Mouse (Mus musculus): ENCODE data around the gene Fam219a.

Fam219a gene

DNA sequence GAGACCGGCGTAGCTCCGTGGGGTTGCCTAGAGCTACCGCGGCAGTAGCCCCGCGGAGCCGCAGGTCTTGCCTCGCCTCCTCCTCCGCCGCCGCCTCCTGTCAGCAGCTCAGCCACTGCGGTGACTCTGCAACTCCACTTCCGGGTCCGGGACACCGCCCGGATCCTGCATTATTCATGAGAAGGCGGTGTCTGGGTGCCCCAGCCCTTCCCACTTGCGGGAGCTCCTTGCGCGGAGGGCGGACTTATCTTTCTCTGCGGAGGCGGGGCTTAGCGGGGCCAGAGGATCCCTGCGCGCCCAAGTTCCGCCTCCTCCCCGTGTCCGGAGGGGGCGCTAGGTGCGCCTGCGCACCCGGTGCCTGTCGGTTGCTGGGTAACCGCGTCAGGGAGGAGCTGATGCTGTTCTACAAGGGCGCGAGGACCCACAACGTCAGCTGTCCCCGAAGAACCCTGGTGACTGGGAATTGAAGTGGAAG is at the start of gene Fam219a, which contains the start of gene Dnaic1:
Gene Fam219a, minus strand, starts transcription at position 128 of the 475 bp plus-strand sequence.
Gene Dnaic1, plus strand, starts transcription at position 365 of the 475 bp plus-strand sequence.
- under 1% methylated on average over 39 of the region's 41 CpGs for WGBS

- WGBS = 52% methylated on average over 9 of the region's 9 CpGs
These were observed 46.6 kb upstream of the Fam219a start for GRCm38 (mm10) chr4:41615661-41616599.

DNA sequence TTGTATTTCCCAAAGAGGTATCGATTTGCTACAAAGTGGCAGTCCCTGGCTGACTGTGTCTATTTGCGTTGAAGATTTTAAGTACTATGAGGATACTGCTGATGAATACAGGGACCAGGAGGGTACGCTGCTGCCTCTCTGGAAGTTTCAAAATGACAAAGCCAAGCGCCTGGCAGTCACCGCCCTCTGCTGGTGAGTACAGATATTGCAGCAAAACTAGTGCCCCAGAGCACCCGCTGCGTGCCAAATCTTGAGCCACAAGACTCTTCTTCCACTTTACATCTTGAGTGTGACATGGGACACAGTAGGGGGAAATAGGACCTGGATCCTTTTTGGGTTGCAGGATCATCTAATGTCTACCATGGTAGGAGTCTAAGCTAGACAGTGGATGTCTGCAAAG is 44.8 kb upstream of the Fam219a start:
- 5% methylated on average over 7 of the region's 7 CpGs for WGBS

DNA sequence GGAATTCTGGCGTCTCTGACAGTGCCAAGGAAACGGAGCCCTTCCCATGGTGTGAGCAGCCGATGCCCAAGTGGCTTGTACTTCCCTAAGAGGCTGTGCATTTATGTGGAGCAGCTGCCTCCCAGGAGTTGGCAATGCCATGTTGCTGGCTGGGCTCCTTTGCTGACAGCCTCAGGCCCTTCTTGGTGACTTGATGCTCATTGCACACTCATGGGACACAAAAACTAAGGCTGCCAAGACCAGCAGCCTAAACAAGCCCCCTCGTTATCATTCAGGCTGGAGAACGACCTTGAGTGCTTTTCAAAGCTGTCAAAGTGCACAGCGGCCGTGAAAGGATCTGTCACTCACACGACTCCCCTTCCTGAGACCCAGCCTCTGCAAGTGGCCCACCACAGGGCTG is 42.8 kb upstream of the Fam219a start:
- WGBS = 64% methylated on average over 8 of the region's 8 CpGs

DNA sequence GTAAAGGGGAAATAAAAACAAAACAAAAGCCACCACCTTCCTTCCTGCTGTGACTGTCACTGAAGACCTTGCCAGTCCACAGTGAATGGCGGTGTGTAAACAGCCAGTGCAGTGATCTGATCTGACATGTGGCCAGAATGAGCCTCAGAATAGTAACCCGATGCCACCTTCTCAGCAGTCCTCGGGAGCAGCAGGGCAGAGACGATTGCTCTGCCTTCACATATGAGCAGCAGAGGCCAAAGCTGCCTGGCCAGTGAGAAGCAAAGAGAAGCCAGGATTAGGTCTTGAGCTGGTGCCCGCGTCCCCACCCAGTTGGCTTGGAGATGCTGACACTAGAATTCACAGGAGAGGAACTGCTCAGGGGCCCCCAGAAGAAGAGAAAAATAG is 41.2 kb upstream of the Fam219a start:
- WGBS = 65% methylated on average over 6 of the region's 6 CpGs

DNA sequence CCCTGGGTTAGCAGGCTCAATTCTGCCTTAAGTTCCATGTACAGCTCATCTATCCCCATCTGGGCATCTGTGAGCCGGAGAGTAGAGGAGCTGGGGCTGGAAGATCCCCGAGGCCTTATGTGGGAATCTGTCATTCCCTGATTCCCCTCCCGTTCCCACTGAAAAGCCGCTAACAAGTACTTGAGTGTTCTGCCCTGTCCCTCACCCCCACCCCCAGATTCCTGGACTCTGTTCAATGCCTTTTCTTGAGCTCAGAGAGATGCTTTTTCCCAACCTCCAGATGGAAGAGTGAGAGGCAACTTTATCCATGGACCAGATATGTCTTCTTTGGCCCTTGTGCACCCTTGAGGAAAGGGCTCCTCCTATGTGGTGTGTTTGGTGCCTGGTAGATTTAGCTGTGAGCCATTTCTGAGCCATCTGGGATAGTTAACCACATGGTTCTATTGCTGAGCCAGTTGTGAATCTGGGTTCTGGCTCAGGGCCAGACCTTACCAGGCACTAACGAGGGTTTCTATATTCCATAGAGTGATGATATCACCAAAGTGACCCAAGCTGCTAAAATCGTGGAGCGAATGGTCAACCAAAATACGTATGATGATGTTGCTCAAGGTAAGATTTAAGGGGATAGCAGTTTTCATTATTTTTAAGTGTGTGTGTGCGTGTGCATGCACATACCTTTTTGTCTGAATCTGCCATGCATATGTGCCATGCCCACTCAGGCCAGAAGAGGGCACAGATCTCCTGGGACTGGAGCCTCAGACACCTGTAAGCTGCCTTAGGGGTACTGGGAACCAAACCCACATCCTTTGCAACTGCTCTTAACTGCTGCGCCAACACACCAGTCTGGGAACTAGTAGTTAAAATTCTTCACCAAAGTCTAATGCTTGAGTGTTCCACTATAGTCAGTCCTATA is 40.6 kb upstream of the Fam219a start:
- WGBS = 68% methylated on average over 10 of the region's 10 CpGs

GRCm38 (mm10) chr4:41606784-41607183 is 37.4 kb upstream of the Fam219a start:
- WGBS = 83% methylated on average over 4 of the region's 4 CpGs

GRCm38 (mm10) chr4:41604476-41605396 is 35.4 kb upstream of the Fam219a start:
- WGBS = 37% methylated on average over 8 of the region's 8 CpGs

DNA sequence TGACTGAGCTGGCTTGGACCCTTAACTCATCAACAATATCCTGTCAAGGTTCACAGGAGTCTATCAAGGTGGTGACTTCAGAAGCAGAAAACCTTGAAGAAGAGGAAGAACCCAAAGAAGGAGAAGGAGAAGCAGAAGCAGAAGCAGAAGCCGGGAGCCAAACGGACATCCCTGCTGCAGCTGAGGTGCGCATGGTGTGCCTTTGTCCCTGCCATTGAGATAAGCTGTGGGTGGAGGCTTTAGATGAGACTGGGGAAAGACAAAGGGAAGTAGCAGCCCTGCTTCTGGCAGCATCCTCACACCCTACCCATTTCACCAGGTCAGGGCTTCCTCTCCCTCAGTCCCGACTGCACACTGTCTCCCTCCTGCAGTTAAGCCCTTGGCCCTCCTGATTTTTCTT is 33.5 kb upstream of the Fam219a start:
- 77% methylated on average over 4 of the region's 4 CpGs for WGBS

DNA sequence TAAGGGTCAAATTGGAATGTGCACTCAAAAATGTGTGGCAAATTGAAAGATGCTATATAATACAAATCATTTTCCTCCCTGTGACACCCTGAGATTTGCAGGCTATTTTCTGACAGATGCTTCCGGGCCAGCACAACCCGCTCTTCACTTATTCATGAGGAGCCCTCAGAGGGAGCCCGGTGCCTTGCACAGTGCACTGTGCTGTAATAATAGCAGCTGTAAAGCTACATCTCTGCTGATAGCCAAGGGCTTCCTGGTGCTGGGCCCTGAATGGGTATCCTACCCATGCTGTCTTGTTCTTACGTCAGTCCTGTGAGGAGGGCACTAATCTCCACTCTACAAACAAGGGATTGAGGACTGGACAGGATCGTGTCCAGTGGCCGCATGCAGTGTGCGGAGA is 14.0 kb upstream of the Fam219a start:
- 83% methylated on average over 7 of the region's 7 CpGs for WGBS

DNA sequence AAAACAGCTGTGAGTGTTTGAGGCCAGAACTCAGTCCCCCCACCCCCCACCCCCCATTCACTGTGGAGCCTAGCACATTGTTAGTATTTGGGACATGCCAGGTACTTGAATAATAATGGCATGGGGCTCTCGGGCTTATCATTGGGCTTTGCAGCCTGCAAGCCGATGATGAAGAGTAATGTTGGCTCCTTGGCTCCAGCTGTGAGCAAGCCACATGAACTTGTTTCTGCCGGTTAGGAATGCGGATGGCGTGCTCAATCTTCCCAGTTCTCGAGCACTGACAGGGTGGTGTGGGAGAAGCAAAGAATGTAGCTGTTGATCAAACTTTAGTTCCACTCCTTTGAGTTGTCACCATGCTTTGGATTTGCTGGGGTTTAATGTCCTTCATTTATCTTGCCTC is 6.6 kb upstream of the Fam219a start:
- 71% methylated on average over 6 of the region's 6 CpGs for WGBS

GRCm38 (mm10) chr4:41573492-41573891 is 4.2 kb upstream of the Fam219a start:
- 39% methylated on average over 4 of the region's 4 CpGs for WGBS

- WGBS = 45% methylated on average over 5 of the region's 5 CpGs
These were observed 2.2 kb upstream of the Fam219a start for GRCm38 (mm10) chr4:41571490-41571889.

- under 1% methylated on average over 55 of the region's 58 CpGs for WGBS
These were observed 492 bp downstream of the Fam219a start for GRCm38 (mm10) chr4:41568682-41569410.

DNA sequence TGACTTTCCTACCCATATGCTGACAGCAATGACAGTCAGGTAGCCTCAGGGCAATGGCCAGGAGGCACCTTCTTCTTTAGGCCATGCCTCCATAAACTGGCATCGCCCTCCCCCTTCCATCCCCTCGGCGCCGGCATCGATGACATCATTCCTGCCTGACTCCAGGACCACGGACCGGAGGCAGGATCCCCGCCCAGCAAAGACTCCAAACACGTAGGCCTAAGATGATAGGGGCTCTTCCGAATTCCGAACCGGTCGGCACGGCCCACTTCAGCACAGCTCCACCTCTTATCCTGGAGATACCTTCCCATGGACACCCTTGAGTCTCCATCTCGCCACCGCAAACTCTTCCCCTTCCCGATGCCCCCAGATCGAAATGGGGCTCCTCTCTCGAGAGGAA is 1.1 kb downstream of the Fam219a start:
- 5% methylated on average over 19 of the region's 19 CpGs for WGBS

GRCm38 (mm10) chr4:41566123-41566522 is 3.2 kb downstream of the Fam219a start:
- 22% methylated on average over 3 of the region's 3 CpGs for WGBS

- 89% methylated on average over 5 of the region's 5 CpGs for WGBS
These were observed 6.0 kb downstream of the Fam219a start for GRCm38 (mm10) chr4:41563297-41563696.

DNA sequence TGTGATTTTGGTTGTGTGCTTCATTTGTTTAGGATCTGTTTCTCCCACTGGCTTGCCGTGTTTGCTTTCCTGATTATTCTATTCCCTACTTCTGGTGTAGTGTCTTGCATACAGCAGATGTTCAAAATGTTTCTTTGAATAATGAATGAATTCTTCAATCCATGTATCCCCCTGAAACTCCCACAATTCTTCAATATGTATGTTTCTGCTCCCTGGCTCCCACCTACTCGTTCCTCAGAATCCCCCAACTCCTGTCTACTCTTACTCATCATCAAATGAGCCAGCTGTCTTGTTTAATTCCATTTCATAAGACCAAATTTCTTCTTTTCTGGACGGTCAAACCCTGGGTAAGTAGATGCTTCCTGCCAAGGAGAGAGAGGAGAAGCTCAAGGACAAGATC is 12.2 kb downstream of the Fam219a start:
- WGBS = 30% methylated on average over 3 of the region's 3 CpGs

- WGBS = 34% methylated on average over 5 of the region's 5 CpGs
These were observed 12.9 kb downstream of the Fam219a start for GRCm38 (mm10) chr4:41556311-41556953.
